Mouse (Mus musculus) ES-Bruce4 (cell line): ENCODE measurements around the gene Rbm19.

Experiments used
- CTCF ChIP-seq: IDR thresholded peaks from one replicate; pipeline ENCODE4 v1.8.1; 2011; ENCODE audit warnings: low read depth, low read length
- POLR2A ChIP-seq: IDR thresholded peaks from one replicate; pipeline ENCODE4 v1.8.1; 2011; ENCODE audit warnings: low read length; ENCODE audit not compliant: insufficient read depth

GRCm38 (mm10) chr5:120153140-120153539 is 36.9 kb downstream of the Rbm19 start:
- no peak for TF ChIP-seq POLR2A
- no peak for TF ChIP-seq CTCF
